Mouse (Mus musculus): ENCODE results near the gene Tmem14a. TPM values are rescaled to one million over a fixed set of nuclear protein-coding genes. Genes with fewer than 3 reads are reported as not detected.
"Not testable (repeated sequence)": the region's sequence is repeated elsewhere in the genome, so short reads cannot be mapped to it uniquely, and the experiment has no call there.

Tmem14a gene
- total RNA-seq (2017), result 0.37 and 2.2 TPM in 2 replicates

GRCm38 (mm10) chr1:21218489-21218919 is at the start of gene Tmem14a:
TSS of gene Tmem14a (plus strand) at chr1:21218575.
- ATAC-seq (ENCODE audit: extremely low read depth, insufficient number of reproducible peaks, low FRiP score, poor library complexity, severe bottlenecking), result peak; percentile 87

- ATAC-seq (ENCODE audit: extremely low read depth, insufficient number of reproducible peaks, low FRiP score, poor library complexity, severe bottlenecking), result no peak
Measured at GRCm38 (mm10) chr1:21185196-21185595, 33.2 kb upstream of the Tmem14a start.

GRCm38 (mm10) chr1:21206241-21206640 is 12.1 kb upstream of the Tmem14a start:
- ATAC-seq (ENCODE audit: extremely low read depth, insufficient number of reproducible peaks, low FRiP score, poor library complexity, severe bottlenecking), result no peak

GRCm38 (mm10) chr1:21213537-21213936 is 4.8 kb upstream of the Tmem14a start:
- ATAC-seq (ENCODE audit: extremely low read depth, insufficient number of reproducible peaks, low FRiP score, poor library complexity, severe bottlenecking), result peak; percentile 21; the same call in 1 of the 2 replicates

GRCm38 (mm10) chr1:21213991-21214692 is 4.2 kb upstream of the Tmem14a start:
- not testable (repeated sequence) for ATAC-seq (ENCODE audit: extremely low read depth, insufficient number of reproducible peaks, low FRiP score, poor library complexity, severe bottlenecking)

- no peak for ATAC-seq (ENCODE audit: extremely low read depth, insufficient number of reproducible peaks, low FRiP score, poor library complexity, severe bottlenecking)
Measured at GRCm38 (mm10) chr1:21227756-21228395, 9.5 kb downstream of the Tmem14a start.

- not testable (repeated sequence) for ATAC-seq (ENCODE audit: extremely low read depth, insufficient number of reproducible peaks, low FRiP score, poor library complexity, severe bottlenecking)
Measured at GRCm38 (mm10) chr1:21228740-21229722, 10.7 kb downstream of the Tmem14a start.

- ATAC-seq (ENCODE audit: extremely low read depth, insufficient number of reproducible peaks, low FRiP score, poor library complexity, severe bottlenecking), result 0 out of 2 replicates have a peak, but pooled peaks have one; percentile 9
Measured at GRCm38 (mm10) chr1:21230376-21230775, 12.0 kb downstream of the Tmem14a start.

- ATAC-seq (ENCODE audit: extremely low read depth, insufficient number of reproducible peaks, low FRiP score, poor library complexity, severe bottlenecking), result no peak
Measured at GRCm38 (mm10) chr1:21231744-21232464, 13.5 kb downstream of the Tmem14a start.

GRCm38 (mm10) chr1:21232516-21232915 is 14.1 kb downstream of the Tmem14a start:
- ATAC-seq (ENCODE audit: extremely low read depth, insufficient number of reproducible peaks, low FRiP score, poor library complexity, severe bottlenecking), result no peak

GRCm38 (mm10) chr1:21235359-21235758 is 17.0 kb downstream of the Tmem14a start:
- no peak for ATAC-seq (ENCODE audit: extremely low read depth, insufficient number of reproducible peaks, low FRiP score, poor library complexity, severe bottlenecking)

- ATAC-seq (ENCODE audit: extremely low read depth, insufficient number of reproducible peaks, low FRiP score, poor library complexity, severe bottlenecking), result no peak
Measured at GRCm38 (mm10) chr1:21239911-21240898, 21.8 kb downstream of the Tmem14a start, which contains the start of gene Gsta3. TSS of gene Gsta3 (plus strand) at chr1:21240589.

GRCm38 (mm10) chr1:21241096-21241495 is 22.7 kb downstream of the Tmem14a start:
- ATAC-seq (ENCODE audit: extremely low read depth, insufficient number of reproducible peaks, low FRiP score, poor library complexity, severe bottlenecking), result no peak

- ATAC-seq (ENCODE audit: extremely low read depth, insufficient number of reproducible peaks, low FRiP score, poor library complexity, severe bottlenecking), result no peak
Measured at GRCm38 (mm10) chr1:21244290-21244960, 26.1 kb downstream of the Tmem14a start.

GRCm38 (mm10) chr1:21246136-21246535 is 27.8 kb downstream of the Tmem14a start:
- ATAC-seq (ENCODE audit: extremely low read depth, insufficient number of reproducible peaks, low FRiP score, poor library complexity, severe bottlenecking), result no peak

- no peak for ATAC-seq (ENCODE audit: extremely low read depth, insufficient number of reproducible peaks, low FRiP score, poor library complexity, severe bottlenecking)
Measured at GRCm38 (mm10) chr1:21247896-21248295, 29.5 kb downstream of the Tmem14a start.
